Mouse (Mus musculus): ENCODE results near the gene 1700123O20Rik. TPM values are rescaled to one million over a fixed set of nuclear protein-coding genes. Genes with fewer than 3 reads are reported as not detected.

Gene 1700123O20Rik
- polyA plus RNA-seq (2012; ENCODE audit: low replicate concordance): 21.9 and 24.6 TPM in 2 replicates

DNA sequence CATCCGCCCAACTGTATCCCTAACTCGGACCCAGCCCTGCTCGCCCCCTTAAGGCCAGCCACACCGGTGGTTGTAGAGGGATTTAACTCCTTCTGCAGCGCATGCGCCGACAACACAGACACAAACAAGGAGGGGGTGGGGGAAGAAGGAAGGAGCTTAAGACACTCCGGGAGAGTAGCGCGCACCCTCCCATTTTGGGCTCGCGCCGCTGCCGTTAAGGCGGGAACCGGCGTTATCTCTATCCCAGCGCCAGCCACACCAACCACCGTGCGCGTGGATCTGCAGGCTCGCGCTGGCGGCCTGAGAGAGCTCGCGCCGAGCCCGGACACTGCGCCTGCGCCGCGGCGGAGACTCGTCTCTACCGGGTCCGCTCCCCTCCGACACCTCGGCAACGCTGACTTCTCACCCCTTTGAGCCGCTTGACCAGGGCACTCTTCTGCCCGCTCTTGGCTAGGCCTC is at the start of gene 1700123O20Rik:
Gene 1700123O20Rik, plus strand, starts transcription at position 154 of the 459 bp plus-strand sequence.

DNA sequence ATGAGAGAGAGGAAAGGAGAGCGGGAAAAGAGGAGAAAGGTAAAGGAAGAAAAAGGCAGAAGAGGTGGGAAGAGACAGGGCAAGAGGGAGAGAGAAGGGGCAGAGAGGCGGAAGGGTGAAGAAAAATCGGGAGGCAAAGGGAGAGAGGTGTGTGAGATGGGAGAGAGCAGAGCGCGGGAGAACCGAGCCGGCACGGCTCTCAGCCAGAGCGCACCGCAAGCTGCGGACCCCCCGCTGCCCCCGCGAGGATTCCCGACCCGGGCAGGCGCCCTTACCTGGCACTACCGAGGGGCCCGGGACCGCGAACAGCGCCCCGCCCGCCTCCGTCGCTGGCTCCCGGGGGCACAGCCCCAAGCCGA is 45.1 kb upstream of the 1700123O20Rik start, which contains the start of gene Gm17606:
Gene Gm17606, plus strand, starts transcription at position 7 of the 359 bp plus-strand sequence.

DNA sequence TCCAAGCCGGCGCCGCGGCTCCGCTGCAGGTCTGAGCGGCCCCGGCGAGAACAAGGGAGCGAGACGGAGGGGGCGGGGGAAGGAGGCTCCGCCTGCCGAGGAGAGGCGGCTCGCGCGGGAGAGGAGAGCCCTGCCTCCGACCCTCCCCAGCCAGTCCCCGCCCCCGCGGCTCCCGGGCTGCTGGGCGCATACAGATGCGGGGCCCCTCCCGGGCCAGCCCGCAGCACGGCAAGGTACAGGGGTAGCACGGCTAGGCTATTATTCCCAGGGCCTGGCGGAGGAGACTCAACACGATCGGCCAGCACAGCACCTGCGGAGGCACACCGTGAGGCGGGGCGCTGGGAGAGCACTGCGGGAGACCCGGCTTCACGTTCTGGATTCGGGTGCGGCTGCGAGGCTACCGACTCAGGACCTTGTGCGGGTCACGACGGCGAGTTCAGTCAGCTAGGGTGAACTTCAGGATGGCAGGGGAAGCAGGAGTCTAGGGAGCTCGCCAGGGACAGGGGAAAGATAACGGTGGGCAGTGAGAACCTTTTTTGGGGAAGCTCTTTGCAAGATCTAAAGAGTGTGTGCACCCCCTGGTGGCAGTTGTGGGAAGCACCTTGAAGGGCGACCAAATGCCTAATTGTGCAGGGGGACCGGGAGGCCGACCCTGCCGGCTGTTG is 44.6 kb upstream of the 1700123O20Rik start, which contains the start of gene Cdh24:
Gene Cdh24, minus strand, starts transcription at position 60 of the 665 bp plus-strand sequence.

DNA sequence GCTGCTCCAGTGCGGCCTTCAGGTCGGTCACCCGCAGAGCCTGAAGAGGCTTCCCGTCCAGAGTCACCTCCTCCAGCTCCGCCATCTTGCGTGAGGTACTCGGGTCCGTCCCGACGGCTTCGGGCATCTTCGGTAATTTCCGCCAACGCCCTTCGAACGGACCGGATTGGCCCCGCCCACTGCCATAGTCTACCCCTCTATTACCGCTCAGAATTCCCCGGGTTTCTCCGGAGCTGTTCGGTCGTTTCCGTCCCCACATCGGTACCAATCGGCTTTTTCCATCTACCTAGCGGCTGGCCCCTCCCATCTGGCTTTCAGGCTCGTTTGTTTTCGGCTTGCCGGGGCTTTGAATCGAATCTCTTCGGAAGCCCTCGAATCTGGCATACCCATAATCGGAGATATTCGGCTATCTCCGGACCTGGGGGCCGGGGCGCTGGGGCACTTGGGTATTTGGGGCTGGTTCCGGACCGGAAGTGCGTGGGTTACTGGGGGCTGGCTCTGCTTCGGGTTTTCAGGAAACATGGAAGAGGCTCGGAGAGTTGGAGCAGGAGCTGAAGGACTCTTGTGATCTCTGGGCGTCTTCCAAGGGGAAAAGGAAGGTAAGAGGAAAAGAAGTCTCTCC is 617 bp downstream of the 1700123O20Rik start, which contains the start of gene Acin1:
Gene Acin1, minus strand, starts transcription at position 410 of the 622 bp plus-strand sequence.

DNA sequence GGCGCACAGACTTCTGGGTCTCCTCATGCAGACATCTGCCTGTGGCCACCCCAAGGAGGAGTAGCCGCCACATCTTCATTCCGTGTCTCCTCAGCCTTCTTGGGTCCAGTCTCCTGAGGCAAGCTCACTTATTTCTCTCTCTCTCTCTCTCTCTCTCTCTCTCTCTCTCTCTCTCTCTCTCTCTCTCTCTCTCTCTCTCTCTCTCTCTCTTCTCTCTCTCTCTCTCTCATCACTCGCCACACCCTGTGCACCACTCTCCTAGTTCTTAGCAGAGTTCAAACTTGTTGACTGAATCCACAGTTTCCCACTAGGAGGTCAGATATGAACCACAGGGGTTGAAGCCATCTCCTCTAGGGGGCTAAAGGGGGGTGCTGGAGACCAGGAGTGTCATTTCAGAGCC is 12.7 kb downstream of the 1700123O20Rik start, which contains the start of gene Gm29776:
Gene Gm29776, minus strand, starts transcription at position 101 of the 400 bp plus-strand sequence.

DNA sequence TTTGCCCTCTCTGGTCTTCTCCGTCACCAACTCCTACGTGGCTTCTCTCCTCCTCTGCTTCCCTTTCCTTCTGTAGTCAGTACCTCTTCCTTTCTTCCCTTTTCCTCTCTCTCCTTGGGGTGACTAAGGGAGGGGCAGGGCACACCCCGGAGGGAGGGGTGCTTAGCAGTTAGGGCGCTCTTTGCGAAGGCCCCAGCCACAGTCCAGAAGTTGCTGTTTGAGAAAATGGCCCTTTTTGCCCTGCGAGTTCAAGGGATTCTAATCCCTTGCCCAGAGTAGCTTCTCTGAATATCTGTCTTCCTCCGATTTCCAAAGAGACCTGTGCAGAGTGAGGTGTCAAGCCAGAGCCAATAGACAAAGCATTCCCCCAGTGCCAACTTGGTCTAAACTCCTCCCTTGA is 26.1 kb downstream of the 1700123O20Rik start, which contains the start of gene Cebpe:
Gene Cebpe, minus strand, starts transcription at position 101 of the 400 bp plus-strand sequence.

Other genes starting within 250 kb of the 1700123O20Rik start
- gene Lrp10, start 222.1 kb upstream of the 1700123O20Rik start, polyA plus RNA-seq (2012; ENCODE audit: low replicate concordance): 496 and 711 TPM in 2 replicates
- 1.6 and 2.7 TPM in 2 replicates for gene Rem2, start 210.1 kb upstream of the 1700123O20Rik start, polyA plus RNA-seq (2012; ENCODE audit: low replicate concordance)
- 96.6 and 164 TPM in 2 replicates for gene Prmt5, start 168.7 kb upstream of the 1700123O20Rik start, polyA plus RNA-seq (2012; ENCODE audit: low replicate concordance)
- gene Haus4, start 131.6 kb upstream of the 1700123O20Rik start, polyA plus RNA-seq (2012; ENCODE audit: low replicate concordance): 15.6 and 36.3 TPM in 2 replicates
- 0.08 and 0.12 TPM in 2 replicates for gene Ajuba, start 108.7 kb upstream of the 1700123O20Rik start, polyA plus RNA-seq (2012; ENCODE audit: low replicate concordance)
- gene 4931414P19Rik, start 80.2 kb upstream of the 1700123O20Rik start, polyA plus RNA-seq (2012; ENCODE audit: low replicate concordance): 2.6 and 13.9 TPM in 2 replicates
- gene Psmb5, start 68.2 kb upstream of the 1700123O20Rik start, polyA plus RNA-seq (2012; ENCODE audit: low replicate concordance): 112 and 139 TPM in 2 replicates
- gene Psmb11, start 64.8 kb upstream of the 1700123O20Rik start, polyA plus RNA-seq (2012; ENCODE audit: low replicate concordance): not detected in 2 replicates
- gene Gm17606, start 45.3 kb upstream of the 1700123O20Rik start, polyA plus RNA-seq (2012; ENCODE audit: low replicate concordance): not detected in 2 replicates
- gene Cdh24, start 44.9 kb upstream of the 1700123O20Rik start, polyA plus RNA-seq (2012; ENCODE audit: low replicate concordance): 2.7 and 4.7 TPM in 2 replicates
- gene Acin1, start 715 bp downstream of the 1700123O20Rik start, polyA plus RNA-seq (2012; ENCODE audit: low replicate concordance): 173 and 343 TPM in 2 replicates
- not detected in 2 replicates for gene Gm29776, start 12.6 kb downstream of the 1700123O20Rik start, polyA plus RNA-seq (2012; ENCODE audit: low replicate concordance)
- gene Cebpe, start 26.0 kb downstream of the 1700123O20Rik start, polyA plus RNA-seq (2012; ENCODE audit: low replicate concordance): 1.6 and 3.1 TPM in 2 replicates
- gene Slc7a8, start 95.7 kb downstream of the 1700123O20Rik start, polyA plus RNA-seq (2012; ENCODE audit: low replicate concordance): 19.6 and 21.8 TPM in 2 replicates
- not detected in 2 replicates for gene Rnf212b, start 127.9 kb downstream of the 1700123O20Rik start, polyA plus RNA-seq (2012; ENCODE audit: low replicate concordance)
- 0.86 and 0.91 TPM in 2 replicates for gene Homez, start 184.7 kb downstream of the 1700123O20Rik start, polyA plus RNA-seq (2012; ENCODE audit: low replicate concordance)
- gene Ppp1r3e, start 191.3 kb downstream of the 1700123O20Rik start, polyA plus RNA-seq (2012; ENCODE audit: low replicate concordance): 1.2 TPM in 2 replicates
- 48.9 and 77.3 TPM in 2 replicates for gene Bcl2l2, start 197.2 kb downstream of the 1700123O20Rik start, polyA plus RNA-seq (2012; ENCODE audit: low replicate concordance)
- gene Gm20521, start 197.2 kb downstream of the 1700123O20Rik start, polyA plus RNA-seq (2012; ENCODE audit: low replicate concordance): 10.1 and 11.1 TPM in 2 replicates
- gene Pabpn1, start 206.3 kb downstream of the 1700123O20Rik start, polyA plus RNA-seq (2012; ENCODE audit: low replicate concordance): 165 and 331 TPM in 2 replicates
- gene Slc22a17, start 226.9 kb downstream of the 1700123O20Rik start, polyA plus RNA-seq (2012; ENCODE audit: low replicate concordance): 1.7 and 2.0 TPM in 2 replicates
- gene Efs, start 239.9 kb downstream of the 1700123O20Rik start, polyA plus RNA-seq (2012; ENCODE audit: low replicate concordance): 0.27 and 0.41 TPM in 2 replicates
- not detected in 2 replicates for gene Il25, start 246.5 kb downstream of the 1700123O20Rik start, polyA plus RNA-seq (2012; ENCODE audit: low replicate concordance)

All from leukemia stem cell, adult 10-12 weeks (primary cell).